Mouse (Mus musculus) left cerebral cortex, adult 18-20 months (tissue): ENCODE measurements around the gene Dlgap1. TPM values are rescaled to one million over a fixed set of nuclear protein-coding genes. Genes with fewer than 3 reads are reported as not detected.
A peak's percentile ranks its signal among the peaks of the same experiment; 100 is the strongest.
"Not testable (repeated sequence)": the region's sequence is repeated elsewhere in the genome, so short reads cannot be mapped to it uniquely, and the experiment has no call there.

Source experiments
- DNase-seq, 2 experiments: peaks; one replicate each; pipeline ENCODE4 v3.0.0; 2021 to 2022; ENCODE audit warnings: low spot score in 2 of 2, mixed read lengths in 1 of 2
- total RNA-seq, 2 experiments: library from RNA; stranded (reverse); gene quantifications; 2 replicates each; pipeline ENCODE4 v1.2.3; 2021

Gene Dlgap1
- total RNA-seq, 2 experiments from 2014 or later = 457 to 464 TPM

DNA sequence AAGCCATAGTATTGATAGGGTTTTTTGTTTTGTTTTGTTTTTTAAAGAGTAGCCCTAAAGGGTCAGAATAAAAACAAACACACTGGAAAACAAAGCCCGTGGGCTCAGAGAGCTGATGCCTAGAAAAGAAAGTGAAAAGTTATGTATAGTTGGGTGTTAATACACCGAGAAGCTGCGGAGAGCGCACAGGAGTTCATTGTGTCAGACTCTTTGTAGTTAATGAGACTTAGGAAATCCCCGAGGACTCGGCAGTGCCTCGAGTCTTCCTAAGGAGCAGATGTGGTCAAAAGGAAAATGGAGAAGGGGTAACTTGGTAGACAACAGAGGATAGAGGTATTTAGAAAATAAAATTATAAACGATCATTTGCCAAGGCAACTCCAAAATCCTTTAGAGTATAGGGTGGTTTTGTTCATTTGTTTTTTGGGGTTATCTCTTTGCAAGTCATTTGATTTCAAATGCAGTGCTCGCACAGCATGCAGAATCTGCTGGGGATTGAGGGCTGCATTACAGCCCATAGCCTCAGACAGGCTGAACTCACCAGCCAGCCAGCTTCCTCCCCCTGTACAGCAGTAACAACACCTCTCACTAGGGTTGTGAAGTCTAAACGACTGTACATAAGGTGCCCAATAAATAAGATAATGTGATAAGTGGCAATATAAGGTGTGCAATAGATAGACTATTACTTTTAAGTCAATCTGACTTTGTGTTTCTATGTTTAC is 866.4 kb downstream of the Dlgap1 start:
- DNase-seq = no peak

DNA sequence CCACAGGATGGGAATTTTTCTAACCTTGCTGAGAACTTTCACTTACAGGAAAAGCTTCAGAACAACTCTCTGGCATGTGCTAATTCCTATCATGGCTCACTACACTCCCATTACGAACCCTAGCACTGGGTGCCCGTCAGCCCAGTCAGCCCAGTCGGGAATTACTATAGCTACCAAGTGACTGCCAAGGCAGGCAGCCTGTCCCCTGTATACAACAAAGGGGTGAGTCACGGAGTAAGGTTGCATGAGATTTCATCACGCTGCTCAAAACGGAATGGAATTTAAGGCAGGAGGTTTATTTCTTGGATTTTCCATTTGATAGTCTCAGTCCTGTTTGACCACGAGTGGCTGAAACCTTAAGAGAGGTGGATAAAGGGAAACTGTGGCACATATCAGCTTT is 867.9 kb downstream of the Dlgap1 start:
- no peak for DNase-seq

DNA sequence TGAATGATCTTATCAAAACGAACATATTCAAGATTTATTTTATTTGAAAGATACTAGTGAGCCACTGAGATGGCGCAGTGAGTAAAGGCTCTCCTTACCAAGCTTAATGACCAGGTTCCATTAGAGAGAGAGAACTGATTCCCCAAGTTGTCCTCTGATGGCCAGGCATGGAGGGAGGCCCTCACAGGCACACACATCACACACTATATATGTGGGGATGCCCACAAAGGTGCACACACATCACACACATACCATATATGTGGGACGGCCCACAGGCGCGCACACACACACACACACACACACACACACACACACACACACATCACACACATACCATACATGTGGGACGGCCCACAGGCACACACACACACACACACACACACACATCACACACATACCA is 868.6 kb downstream of the Dlgap1 start:
- not testable (repeated sequence) for DNase-seq

DNA sequence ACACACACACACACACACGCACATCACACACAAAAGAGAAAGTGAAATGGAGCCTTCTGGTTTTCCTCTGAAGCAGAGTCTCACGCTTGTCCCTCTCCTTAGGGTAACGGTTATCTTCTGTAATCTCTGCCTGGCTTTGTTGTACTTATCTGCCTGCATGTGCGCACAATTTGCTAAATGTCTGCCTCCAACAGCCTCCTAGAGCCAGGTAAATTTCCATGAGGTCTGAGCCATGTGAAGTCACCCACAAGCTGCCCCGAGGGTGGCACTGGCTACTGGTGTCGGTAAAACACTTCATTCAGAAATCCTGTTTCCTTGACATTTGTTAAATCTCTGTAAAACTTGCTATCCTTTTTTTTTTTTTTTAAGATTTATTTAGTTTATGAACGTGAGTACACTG is 869.2 kb downstream of the Dlgap1 start:
- no peak for DNase-seq

DNA sequence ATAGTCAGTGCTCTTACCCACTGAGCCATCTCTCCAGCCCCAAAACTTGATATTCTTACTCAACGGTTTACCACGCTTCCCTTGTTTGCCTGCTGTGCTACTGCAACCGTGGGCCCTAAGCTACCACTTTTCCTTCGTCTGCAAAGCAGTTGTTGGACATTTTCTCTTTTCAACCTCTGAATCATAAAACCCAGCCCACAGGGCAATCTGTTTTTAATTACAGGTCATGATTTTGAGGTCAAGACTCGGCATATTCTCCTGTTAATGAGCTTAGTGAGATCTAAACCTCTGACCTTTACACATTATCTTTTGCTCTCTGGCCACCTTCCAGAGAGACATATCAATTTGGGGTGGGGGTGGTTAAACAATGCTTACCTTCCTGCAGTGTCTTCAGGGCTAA is 869.7 kb downstream of the Dlgap1 start:
- no peak for DNase-seq

DNA sequence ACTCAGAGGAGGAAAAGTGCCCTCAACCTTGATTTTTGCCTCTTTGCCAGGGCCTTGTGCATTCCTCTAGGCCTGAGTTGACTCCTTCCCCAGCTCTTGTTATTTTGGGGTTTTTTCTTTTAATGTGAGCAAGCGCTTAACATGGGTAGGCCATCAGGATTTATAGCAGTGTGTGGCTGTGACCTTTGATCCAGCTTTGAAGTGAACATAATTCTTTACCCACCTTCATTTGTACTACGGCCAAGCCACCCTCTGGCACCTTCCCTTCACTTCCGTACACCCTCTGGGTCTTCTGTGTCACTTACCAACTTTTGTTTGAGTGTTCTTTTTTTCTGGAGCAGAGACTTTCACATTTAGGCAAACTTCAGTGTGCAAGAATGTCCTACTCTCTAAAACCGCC is 874.4 kb downstream of the Dlgap1 start:
- no peak for DNase-seq

DNA sequence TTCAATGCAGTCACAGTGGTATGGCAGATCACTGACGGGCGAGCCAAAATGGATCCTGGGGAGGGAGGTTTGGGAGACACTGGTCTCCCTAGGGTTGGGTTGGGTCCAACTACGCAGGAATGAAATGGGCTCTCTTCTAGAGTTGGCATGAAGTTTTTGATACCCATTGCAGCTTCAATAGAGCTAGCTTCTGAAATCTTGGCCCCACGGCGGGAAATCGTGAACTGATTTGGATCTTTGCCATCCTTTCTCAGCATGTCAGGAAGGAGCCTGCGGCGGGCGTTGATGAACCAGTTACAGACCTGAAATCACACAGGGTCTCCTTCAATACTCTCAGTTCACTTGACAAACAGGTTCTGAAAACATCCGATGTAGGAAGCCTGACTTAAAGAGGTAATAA is 876.1 kb downstream of the Dlgap1 start:
- no peak for DNase-seq

DNA sequence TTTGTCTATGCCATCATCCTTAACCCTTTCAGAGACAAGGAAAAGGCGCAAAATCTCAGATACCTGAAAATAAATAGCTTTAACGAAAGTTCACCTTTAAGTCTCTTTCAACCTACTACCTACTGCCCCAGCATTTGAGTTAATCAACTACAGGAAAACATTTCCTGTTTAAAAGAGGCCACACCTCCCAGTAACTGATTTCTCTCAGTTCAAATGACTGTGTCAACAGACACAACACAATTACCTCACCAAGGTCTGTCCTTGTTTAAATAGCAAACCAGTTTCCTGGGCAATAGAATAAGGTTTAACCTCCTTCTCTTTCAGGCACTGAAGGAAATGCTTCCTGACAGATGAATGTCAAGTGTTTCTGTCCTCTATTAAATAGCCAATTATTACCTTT is 876.7 kb downstream of the Dlgap1 start:
- no peak for DNase-seq

DNA sequence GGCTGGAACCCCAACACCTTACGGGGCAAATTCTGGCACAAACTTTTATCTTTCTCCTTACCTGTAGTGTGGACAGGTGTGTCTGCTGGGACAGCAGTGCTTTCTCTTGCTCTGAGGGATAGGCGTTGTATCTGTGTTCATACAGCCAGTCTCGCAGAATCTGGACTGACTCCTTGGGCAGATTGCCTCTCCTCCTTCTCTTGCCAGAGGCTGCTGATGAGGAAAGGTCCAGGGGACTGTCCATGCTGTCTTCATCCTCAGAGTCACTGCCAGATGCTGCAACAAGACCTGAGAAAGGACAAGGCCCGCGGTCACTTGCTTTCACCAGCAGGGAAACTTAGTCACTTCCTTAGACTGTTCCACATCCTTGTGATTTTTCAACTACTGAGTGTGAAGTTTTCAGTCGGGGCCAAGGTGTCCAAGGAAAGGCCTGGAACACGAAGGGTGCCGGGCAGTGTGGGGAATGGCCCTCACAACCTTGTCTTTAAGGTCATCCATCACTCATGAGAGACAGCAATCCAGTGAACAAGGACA is 877.3 kb downstream of the Dlgap1 start:
- no peak for DNase-seq

DNA sequence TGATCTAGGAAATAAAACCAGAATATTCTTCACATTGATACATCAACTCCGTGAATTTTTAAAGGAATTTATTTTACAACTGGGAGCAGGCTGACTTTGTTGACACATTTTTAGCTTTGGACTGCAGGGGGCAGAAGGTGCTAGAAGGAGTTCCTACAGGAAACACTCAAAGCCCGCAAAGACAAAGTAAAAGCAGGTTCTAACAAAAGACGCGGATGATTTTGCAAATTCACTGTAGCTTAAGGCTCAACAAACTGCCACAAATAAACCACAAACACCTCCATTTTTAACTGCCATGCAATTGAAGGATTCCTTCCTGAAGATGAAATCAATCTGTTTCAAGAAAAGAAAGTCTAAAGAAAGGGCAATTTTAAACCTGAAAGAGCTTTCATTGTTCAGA is 878.2 kb downstream of the Dlgap1 start:
- no peak for DNase-seq

DNA sequence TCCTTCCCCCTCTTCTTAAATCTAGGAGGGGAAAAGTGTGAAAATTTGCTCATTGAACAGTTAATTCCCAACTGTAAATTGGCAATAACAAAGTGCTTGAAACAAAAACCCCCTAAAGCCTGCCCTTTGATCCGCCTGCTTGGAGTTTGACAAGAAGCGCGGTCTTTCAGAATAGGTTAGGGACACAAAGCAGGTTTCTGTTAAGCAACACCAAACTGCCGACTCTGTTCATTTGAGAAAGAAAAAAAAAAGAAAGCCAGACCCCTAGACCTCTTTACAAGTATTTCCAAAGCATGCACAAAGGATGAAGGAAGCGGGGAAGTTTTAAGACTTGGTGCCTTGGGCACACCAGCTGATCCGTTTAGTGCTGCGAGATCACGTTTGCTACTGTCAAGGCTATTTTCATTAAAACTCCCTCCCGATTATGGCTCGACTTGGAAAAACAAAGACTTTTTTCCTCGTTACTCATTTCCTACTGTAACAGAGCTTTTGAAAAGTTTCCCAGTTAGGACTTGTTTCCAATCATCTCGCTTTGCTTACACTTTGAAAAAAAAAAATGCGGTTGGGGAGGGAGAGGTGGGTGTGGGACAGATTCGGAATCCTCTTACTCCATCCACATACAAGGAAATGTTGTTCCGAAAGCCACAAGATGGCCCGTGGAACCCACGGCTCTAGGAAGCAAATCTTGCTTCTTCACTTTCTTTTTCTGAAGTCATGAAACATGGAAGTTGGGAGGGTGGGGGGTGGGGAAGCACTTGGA is 879.1 kb downstream of the Dlgap1 start:
- DNase-seq = no peak

DNA sequence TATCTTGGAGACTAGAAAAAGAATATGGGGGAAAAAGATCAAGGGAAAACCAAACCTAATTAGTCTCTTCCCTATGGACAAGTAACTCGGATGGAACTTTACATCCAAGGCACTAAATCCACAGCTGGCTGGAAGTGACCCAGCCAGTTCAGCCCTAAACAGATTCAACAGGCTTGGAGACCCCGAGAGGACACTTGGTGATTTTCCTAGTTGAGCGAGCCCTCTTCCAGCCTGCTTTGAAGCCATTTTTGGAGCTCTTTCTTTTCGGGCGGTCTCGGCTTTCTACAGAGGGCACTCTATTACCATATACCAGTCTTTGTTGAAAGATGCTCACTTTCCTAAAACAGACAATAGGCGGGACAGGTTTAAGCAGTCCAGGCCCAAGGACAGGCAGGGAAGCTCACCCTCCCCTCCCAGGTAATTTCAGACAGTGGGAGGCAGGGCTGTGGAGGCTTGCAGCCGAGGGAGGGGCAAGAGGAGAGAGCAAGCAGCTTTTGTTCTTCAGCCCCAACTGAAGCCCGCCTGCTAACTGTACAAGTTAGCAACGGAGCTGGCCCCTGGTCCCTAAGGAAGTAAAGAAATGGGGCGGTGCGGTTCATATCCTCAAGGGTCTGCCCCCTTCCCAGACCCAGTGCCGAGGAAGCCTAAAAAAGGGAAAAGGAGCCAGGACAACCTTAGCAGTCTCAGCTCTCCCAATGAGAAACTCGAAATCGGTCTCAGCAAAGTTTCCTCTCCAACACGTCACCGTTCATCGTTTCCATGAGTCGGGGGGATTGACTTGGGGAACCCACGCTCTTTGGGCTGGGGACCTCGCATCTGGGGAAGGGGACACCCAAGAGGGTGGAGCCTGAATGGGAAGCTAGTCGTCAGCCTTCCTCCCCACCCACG is 879.9 kb downstream of the Dlgap1 start:
- DNase-seq = no peak

DNA sequence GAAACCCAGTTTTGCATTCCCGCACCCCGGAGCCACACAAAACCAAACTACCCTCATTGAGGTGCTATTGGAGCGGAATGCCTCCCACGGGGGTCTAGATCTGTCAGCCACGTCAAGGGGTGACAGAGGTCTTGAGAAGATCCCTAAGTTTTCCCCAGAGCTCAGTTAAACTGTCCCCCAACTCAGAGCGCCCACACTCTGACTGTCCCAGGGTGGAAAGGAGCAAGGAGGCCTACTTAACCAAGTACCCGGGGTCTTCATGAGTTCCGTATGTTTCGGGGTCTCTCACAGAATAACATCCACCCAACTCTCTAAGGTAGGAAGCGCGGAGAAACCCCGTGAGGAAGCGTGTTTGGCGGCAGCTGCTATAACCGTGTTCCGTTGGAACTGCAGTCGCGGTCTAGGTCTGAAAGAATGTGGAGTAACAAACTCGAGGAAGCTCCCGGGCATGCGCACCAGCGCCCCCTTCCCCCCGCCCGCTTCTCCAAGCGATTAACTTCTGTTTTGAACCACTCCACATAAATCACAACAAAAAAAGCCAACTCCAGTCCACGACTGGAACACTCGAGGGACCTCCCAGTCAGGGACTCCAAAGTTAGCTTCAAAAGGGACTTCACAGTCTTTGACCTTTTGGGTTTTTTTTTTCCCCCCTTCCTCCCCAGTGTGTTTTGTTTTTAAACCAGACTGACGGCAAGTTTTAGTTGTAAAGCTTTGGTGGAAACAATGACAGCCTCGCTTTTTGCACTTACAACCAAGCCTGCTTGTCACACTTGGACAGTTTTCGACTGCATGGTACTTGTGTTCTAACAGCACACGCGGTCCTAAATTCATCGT is 880.7 kb downstream of the Dlgap1 start:
- DNase-seq = peak in 1 of 2 experiments; percentile 48

DNA sequence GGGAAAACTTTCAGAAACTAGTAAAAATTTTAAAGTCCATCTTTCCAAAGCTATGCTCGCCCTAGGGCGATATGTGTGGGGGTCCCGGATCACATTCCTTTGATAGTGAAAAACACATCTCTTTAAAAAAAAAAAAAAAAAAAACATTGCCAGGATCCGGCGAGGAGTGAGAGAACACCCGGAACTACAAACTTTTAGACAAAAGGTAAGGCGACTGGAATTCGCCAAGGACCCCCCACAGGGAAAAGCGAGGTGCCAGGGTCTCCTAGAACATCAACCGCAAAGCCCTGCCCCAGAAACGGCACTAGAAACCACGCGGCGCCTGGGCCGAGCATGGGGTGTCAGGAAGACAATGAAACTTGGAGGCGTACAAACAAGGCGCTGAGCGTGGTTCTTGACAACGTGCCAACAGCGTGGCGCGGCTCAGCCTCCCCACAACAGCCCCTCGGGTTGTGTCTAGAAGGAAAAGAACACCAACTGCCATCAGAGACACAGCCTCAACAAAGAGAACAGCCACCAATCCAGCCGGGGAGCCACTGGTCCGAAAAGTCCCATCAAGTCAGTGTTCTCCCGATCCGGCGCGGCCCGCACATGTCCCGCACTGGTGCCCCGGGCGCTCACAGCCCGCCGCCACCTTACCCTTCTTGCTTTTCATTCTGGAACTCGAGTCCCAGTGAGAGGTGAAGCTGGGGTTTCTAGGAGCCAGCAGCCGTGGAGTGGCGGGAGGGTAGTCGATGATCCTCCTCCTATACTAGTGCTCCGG is 881.5 kb downstream of the Dlgap1 start:
- no peak for DNase-seq

DNA sequence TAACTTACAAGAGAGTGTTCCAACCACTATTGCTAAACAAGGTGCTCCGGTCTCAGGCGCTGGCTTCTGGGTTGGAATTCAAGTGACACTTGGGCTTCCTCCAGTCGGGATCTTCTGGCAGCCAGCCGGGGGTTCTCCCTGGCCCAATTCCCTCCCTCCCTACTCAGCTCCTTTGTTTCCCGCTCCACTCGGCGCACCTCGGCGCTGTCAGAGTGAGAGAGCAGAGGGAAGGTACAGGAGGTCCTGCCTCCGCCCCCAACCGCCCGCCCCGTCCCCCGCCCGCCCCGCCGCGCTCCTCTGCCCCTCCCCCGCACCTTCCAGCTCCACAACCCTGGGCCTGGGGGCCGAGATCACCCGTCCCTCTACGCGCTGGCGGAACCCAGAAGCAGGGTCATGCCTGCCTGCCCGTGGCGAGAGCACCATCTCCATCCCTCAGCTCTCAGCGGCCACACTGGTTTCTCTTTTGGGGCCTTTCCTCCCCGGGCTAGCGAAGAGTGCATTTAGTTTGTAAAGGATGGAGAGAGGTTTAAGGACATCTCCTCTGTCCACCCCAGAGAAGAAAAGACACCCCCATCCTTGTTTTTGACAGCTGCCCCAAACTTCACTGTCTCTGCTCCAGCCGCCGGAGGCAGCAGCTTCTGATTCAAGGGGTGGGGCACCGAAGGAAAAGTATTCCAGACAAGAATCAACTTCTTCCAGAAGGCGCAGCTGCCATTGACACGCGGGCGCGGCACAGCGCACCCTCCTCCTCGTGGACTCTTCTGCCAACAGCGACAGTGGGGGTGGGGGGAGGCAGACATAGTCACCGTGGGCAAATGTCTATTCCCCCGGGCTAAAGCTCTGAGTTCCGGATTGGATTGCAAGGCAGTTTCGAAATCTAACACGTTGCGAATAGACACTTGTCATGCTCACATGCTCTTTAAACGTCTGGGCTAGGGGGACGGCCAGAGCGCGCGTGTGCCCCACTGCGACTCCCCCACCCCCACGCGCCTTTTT is 882.4 kb downstream of the Dlgap1 start:
- peak in 1 of 2 experiments; percentile 21 for DNase-seq

DNA sequence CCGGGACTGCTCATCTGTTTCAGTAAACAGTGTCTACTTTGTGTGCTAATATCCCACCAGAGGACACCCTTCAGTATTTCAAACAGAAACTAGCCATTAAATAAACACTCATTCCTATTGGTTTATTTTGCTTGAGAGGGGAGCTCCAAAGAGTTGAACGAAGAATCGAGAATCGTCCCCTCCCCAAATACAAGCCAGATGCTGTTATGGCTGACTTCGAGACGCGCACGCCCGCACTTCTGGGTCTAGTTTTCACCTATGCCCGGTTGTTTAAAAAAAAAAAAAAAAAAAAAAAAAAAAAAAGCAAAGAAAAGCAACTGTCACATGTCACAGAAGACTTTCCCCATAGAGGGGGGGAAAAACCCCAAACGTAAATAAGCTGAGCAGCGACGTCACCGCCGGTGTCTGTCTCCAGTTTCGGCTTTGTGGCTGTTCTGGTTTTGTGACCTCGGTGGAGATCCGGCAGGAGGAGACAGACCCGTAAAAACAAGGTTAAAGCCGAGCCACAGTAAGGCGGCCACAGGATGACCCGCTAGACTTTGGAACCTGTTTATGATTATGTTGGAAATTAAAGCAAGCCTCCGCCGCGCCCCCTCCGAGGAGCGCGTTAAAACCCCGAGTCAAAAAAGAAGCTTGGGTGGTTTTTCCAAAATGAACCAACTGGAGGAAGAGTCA is 883.3 kb downstream of the Dlgap1 start:
- DNase-seq = no peak

DNA sequence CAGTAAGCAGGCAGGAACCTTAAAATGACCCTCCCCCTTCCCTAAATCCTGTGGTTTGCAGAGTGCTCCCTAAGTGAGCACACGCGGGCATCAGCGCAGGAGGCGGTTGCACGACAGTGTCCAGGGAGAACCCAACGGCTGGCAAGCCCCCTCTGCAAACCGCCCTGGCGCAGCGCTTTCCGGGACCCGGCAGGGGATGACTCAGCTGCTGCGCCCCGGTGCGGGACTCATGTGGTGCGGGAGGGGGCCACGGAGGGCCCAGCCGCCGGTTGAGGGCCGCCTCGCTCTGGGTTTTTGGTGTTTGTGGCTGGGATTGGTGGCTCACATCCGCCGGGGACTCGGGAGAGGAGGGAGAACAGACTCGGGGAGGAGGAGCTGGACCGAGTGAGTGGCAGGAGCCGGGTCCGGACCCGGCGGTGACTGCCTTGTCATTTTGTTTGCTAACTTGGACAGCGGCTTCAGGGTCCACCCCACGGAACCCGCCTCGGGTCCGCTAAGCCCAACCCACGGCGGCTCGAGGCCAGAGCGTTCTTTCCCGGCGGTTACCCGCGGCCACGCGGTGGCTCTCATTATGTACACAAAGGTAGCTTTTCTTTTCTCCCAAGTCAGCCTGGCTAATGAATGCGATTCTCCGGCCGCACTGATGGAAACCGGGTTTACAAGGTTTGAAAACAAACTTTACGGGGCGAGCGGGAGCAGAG is 884.0 kb downstream of the Dlgap1 start:
- peak in 1 of 2 experiments; percentile 25 for DNase-seq
